In genomic region chr7:67632380-67632779, GRCm38 (mm10) we compare ENCODE assay signal across 13 mouse cellular contexts. TPM values are rescaled to one million over a fixed set of nuclear protein-coding genes. Genes with fewer than 3 reads are reported as not detected.
A peak's percentile ranks its signal among the peaks of the same experiment; 100 is the strongest.
DNase-seq lines count a peak whose midpoint lies in the region; ATAC-seq and TF ChIP-seq lines count a peak whose summit lies in the region.
"Had no signal": no experiment of that assay in that cellular context is flagged by ENCODE, and none has a peak within 500 bp of the region (broad histone marks: within the 10 kb centered on the region; RNA-seq: fewer than 3 reads in every experiment).

No protein-coding gene starts in this region.

- H3K4me1 ChIP-seq in bone marrow, adult 2 months (ENCODE audit: control insufficient read depth, insufficient read depth, low read length) = no peaks in the 10 kb centered on the region
- H3K4me1 ChIP-seq: neural tube, embryonic 12.5 days had no signal

- no peak for TF ChIP-seq POLR2A in bone marrow, adult 2 months (IDR thresholded peaks at IDR 0.05; ENCODE audit: borderline replicate concordance, control insufficient read depth, low read depth, low read length)

- no peak for DNase-seq in layer of hippocampus, adult 2 months (ENCODE audit: low spot score in 2 of 2)
- DNase-seq in layer of hippocampus, postnatal 36 days = no peak
- DNase-seq in thymus, postnatal 14 days = peak; percentile 22
- DNase-seq in thymus, postnatal 0 days (ENCODE audit: low spot score) = no peak
- DNase-seq in thymus, postnatal 4 days = peak; percentile 54
- DNase-seq in left cerebral cortex, adult 8-10 months (ENCODE audit: low spot score in 2 of 2) = no peak
- DNase-seq: cerebellum, adult 8-10 months; gastrocnemius, postnatal 14 days; kidney, postnatal 4 days; left cerebral cortex, postnatal 4 days had no signal

- no peak overlapping the region for H3K27ac ChIP-seq in layer of hippocampus, adult 2 months
- H3K27ac ChIP-seq in bone marrow, adult 2 months (ENCODE audit: control insufficient read depth, insufficient read depth, low read depth, low read length, poor library complexity) = no peak overlapping the region
- H3K27ac ChIP-seq: neural tube, embryonic 12.5 days had no signal

- 83% methylated on average over 5 of the region's 5 CpGs for WGBS in bone marrow, adult 2 months

- TF ChIP-seq CTCF in layer of hippocampus, adult 2 months (conservative IDR thresholded peaks at IDR 0.05) = peak; percentile 67
- TF ChIP-seq CTCF in bone marrow, adult 2 months (IDR thresholded peaks at IDR 0.05; ENCODE audit: control insufficient read depth, insufficient read depth, low read length) = peak; percentile 39; the same call in 1 of the 2 replicates

- H3K4me3 ChIP-seq in layer of hippocampus, adult 2 months = no peak overlapping the region
- no peak overlapping the region for H3K4me3 ChIP-seq in bone marrow, adult 2 months (replicated peaks; ENCODE audit: control insufficient read depth, low read depth, low read length)
- H3K4me3 ChIP-seq: neural tube, embryonic 12.5 days had no signal

- no peak for ATAC-seq in inflammation-experienced regulatory T-cells, adult 6 months

RNA-seq across cellular contexts. Expression of gene Lrrc28, which starts 12.7 kb away (rescaled TPM):
- total RNA-seq in layer of hippocampus, adult 2 months (2021) = 10 to 100 TPM; 32.4 to 37.4 TPM
- total RNA-seq in layer of hippocampus, postnatal 36 days (2021) = 10 to 100 TPM; 38.3 to 46.2 TPM
- 23.9 and 24.3 TPM in 2 replicates for polyA plus RNA-seq in thymus, postnatal 0 days (2015; fragmentation: Nextera tagmentation; extraction: Ambion mirVana)
- 5.8 and 6.8 TPM in 2 replicates for polyA plus RNA-seq in bone marrow, adult 2 months (2011; ENCODE audit: insufficient read depth, insufficient read length, low replicate concordance, missing spikeins)
- total RNA-seq in left cerebral cortex, adult 8-10 months (2022) = 10 to 100 TPM; 30.1 to 41.4 (median 32.4) TPM
- polyA plus RNA-seq in inflammation-experienced regulatory T-cells, adult 6 months (2017; shearing (Covaris generic)) = 10 to 100 TPM; 13.5 to 21.1 (median 19.5) TPM

RNA-seq across cellular contexts. Expression of gene Ttc23, which starts 14.8 kb away (rescaled TPM):
- total RNA-seq in layer of hippocampus, adult 2 months (2021) = 1 to 10 TPM; 4.6 to 7.9 TPM
- 1 to 10 TPM; 6.2 to 9.0 TPM for total RNA-seq in layer of hippocampus, postnatal 36 days (2021)
- 14.7 and 16.1 TPM in 2 replicates for polyA plus RNA-seq in thymus, postnatal 0 days (2015; fragmentation: Nextera tagmentation; extraction: Ambion mirVana)
- polyA plus RNA-seq in bone marrow, adult 2 months (2011; ENCODE audit: insufficient read depth, insufficient read length, low replicate concordance, missing spikeins) = 3.5 and 13.0 TPM in 2 replicates
- 10 to 100 TPM in 1 of 4 experiments, 1 to 10 TPM in 3; 6.2 to 13.1 (median 6.6) TPM for total RNA-seq in left cerebral cortex, adult 8-10 months (2022)
- 1 to 10 TPM in 1 of 3 experiments, under 1 TPM in 2; 0.42 to 1.8 (median 0.64) TPM for polyA plus RNA-seq in inflammation-experienced regulatory T-cells, adult 6 months (2017; shearing (Covaris generic))

Comparison
In these comparisons a context has a peak if more than half of its experiments do, and no peak if none do; other contexts are left out.
1. DNase-seq: peak in thymus, postnatal 14 days (single experiment) and thymus, postnatal 4 days (single experiment); none in layer of hippocampus, adult 2 months (0 of 2), layer of hippocampus, postnatal 36 days (0 of 2), thymus, postnatal 0 days (single experiment) and left cerebral cortex, adult 8-10 months (0 of 2).